Mouse (Mus musculus) kidney, postnatal 25 days (tissue): ENCODE results near the gene Lsamp.
"Not testable (repeated sequence)": the region's sequence is repeated elsewhere in the genome, so short reads cannot be mapped to it uniquely, and the experiment has no call there.

Experiments
- DNase-seq, 2 experiments: peaks; one replicate each; pipeline ENCODE4 v3.0.0; 2021; ENCODE audit warnings: mixed read lengths in 2 of 2

Gene Lsamp

GRCm38 (mm10) chr16:41941591-41942315 lies 1957.6 kb downstream of the Lsamp start:
- DNase-seq, result no peak

DNA sequence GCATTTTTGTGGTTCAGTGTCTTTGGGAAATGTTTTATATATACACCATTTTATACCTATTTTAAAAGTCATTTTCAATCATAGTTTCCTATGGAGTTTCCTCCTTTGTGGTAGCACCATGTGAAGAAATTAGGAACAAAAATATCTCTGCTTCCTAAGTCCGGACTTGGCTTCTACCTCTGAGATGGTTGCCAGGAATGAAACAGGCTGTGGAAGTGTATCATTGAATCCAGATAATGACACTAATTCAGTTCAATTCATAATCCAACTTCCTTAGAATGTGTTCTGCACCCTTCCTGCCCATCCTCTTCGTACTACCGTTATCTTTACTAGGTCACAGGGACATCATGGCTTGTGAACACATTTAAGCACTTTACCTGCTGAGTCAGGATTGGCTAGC lies 1973.7 kb downstream of the Lsamp start:
- DNase-seq, result no peak

GRCm38 (mm10) chr16:41965636-41966035 lies 1981.5 kb downstream of the Lsamp start:
- DNase-seq, result no peak

DNA sequence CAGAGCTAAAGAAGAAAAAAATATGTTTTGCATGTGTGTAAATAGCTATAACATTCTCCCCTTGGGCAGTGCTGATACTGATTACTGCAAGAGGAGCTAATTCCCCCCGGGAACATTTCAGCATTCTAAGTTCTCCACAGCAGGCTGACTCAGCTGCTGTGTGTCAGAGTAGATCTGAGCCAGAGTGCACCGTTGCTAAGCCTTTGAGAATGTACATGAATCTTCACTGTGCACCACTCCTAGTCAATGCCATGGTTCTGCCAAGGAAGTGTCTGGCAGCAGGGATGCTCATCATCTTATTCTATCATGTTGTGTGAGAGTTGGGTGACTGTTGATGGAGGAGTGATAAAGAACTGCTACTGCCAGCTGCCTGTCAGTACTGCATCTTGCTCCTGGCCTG lies 1985.1 kb downstream of the Lsamp start:
- DNase-seq, result no peak

DNA sequence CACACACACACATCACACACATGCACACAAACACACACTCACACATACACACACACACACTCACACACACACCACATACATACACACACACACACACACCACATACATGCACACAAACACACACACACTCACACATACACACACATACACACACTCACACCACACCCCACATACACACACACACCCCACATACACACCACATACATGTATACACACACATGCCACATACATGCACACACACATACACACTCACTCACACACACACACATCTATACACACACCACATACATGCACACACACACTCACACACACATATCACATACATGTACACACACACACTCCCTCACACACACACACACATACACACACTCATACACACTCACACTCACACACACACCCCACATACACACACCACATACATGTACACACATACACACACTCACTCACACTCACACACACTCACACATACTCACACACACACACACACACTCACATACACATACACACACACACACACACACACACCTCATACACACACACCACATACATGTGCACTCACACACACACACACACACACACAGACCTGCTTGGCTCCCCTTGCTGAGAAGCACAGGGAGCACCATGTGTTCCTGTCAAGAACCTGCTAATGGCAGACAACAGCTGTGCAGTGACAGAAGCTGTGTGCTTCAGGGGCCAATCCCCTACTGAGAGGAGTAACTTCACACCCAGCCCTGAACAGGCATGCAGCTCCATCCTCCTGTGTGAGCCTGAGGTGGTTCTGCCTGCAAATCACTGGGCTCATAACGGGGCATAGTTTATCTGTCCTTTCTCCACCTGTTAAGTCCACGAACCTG lies 1990.9 kb downstream of the Lsamp start:
- no peak for DNase-seq

GRCm38 (mm10) chr16:41976897-41977296 lies 1992.7 kb downstream of the Lsamp start:
- DNase-seq, result no peak

DNA sequence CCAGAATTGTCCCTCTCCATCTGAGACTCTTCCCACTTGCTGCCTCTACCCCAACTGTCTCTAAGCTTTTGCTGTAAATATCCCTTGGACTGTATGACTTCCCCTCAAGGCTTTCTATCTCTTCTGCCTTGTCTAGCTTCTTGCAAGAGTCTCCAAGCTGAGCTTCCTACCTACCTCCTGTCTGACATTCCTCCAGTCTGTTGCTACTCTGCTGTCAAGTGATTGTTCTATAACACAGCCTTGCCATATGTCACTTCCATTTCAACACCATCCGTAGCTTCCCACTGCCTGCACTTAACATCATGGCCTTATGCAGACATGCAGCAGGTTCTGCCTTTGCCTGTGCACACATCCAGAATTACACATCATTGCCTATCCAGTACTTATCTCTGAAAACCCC lies 2012.8 kb downstream of the Lsamp start:
- no peak for DNase-seq

- DNase-seq, result no peak
Measured at GRCm38 (mm10) chr16:42002925-42003324, 2018.8 kb downstream of the Lsamp start.

- DNase-seq, result not testable (repeated sequence)
Measured at GRCm38 (mm10) chr16:42003506-42003905, 2019.3 kb downstream of the Lsamp start.

GRCm38 (mm10) chr16:42004166-42004565 lies 2020.0 kb downstream of the Lsamp start:
- DNase-seq, result no peak

- DNase-seq, result no peak
Measured at GRCm38 (mm10) chr16:42014937-42015336, 2030.8 kb downstream of the Lsamp start.

- DNase-seq, result no peak
Measured at GRCm38 (mm10) chr16:42015443-42015842, 2031.3 kb downstream of the Lsamp start.

DNA sequence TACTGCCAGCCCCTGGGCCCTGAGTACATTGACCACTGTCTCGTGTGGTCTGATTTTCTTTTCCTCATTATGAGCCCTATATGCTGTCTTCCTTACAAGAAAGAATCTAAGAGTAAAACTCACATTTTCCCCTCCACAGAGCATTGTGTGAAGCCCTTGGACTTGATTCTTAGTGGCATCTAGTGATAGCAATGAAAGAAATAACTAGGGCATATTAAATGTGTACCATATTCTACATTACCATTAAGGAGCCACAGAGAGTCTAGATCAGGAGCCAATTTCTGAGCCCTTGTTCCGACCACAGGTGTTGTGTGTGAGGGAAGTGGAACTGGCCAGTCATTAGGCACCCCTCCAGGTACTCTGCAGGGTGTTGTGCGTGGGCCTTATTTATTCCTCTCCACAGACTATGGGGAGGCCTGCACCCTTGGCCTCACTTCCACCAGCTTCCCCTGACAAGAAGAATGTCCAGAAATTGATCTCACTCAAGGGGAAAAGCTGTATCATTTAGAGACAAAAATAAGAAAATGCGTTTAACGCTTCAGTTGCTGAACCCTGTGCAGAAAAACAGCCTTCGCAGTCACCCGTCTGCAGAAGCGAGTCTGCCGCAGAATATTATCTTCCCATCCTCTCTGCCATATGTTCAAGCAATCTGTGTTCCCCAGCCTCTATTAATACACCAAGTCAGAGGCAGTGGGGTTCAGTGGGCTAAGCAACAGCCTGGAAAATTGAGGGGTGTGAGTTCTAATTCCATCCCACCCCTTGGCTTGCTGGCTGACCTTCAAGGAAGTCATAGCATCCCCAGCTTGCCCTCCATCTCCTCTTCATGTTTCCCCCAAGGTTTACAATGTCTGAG lies 2032.9 kb downstream of the Lsamp start:
- DNase-seq, result no peak

DNA sequence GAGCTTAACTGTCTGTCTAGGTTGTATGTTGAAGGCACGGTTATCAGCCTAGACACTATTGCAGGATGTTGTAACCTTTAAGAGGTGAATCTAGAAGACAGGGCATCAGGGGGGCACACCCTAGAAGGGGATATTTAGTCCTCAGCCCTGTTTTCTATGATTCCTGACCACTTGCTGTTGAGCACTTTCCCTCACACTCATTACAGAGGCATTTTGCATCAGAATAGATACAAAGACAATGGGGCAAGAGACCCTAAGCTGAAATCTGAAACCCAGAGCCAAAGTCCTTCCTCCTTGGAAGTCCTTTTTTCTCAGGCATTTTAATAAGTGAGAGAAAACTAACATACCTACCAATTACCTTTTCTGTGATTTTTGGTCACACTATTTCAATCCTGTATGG lies 2038.4 kb downstream of the Lsamp start:
- DNase-seq, result no peak

DNA sequence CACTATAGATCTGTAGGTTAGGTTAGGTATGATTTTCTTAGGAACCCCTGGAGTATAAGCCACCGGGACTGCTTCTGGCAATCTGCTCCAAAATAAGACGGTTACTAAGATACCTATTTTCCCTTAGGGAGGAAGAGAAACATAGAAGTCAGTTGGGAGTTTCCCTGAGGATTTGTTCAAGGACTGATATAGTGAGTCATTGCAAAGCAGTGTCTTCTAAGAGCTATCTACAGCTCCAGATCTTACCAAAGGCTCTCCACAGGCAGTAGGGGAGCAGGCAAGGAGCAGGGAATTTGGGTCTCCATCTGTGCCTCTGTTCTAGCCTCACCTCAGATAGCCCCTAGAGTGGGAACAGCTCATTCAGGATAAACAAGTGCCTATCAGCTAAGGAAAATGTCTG lies 2047.9 kb downstream of the Lsamp start:
- no peak for DNase-seq

- DNase-seq, result no peak
Measured at GRCm38 (mm10) chr16:42033449-42033848, 2049.3 kb downstream of the Lsamp start.

GRCm38 (mm10) chr16:42048138-42048537 lies 2064.0 kb downstream of the Lsamp start:
- no peak for DNase-seq

GRCm38 (mm10) chr16:42059927-42060326 lies 2075.8 kb downstream of the Lsamp start:
- DNase-seq, result no peak

DNA sequence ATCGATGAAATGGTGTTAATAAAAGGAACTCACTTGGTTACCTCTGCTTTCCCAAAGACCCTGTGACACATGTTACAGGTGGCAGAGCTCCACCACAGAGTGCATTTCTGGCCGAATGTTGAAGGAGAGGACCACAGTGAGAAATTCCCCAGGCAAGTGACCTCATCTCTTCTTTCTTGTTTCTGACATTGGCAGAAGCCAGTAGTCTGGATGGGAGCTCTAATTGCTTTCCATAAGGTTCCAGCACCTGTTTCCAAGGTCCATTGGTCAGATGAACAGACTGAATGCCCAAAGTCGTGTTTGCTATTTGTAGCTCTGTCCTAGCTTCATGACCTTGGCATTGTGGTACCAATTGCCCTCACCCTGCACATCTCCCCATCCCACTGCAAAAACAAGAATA lies 2090.2 kb downstream of the Lsamp start:
- no peak for DNase-seq

DNA sequence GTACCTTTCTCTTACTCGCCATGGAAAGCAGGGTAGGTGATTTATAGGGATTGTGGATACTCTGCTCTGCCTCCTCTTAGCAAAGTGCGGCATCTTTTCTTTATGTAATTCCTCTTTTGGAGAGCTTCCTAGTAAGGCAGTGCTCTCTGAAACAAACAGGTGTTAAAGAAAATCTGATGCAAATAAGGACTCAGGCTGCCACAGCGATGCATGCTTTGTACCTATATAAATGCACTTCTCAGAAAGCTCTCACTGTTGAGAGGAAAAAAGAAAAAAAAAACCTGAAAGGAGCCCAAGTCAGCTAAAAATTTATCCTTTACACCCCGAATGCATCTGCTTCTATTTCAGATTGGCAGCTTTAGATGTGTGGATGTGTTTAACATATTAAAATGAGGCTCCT lies 2095.4 kb downstream of the Lsamp start:
- no peak for DNase-seq

GRCm38 (mm10) chr16:42081611-42082010 lies 2097.4 kb downstream of the Lsamp start:
- no peak for DNase-seq

GRCm38 (mm10) chr16:42097510-42097909 lies 2113.3 kb downstream of the Lsamp start:
- no peak for DNase-seq

DNA sequence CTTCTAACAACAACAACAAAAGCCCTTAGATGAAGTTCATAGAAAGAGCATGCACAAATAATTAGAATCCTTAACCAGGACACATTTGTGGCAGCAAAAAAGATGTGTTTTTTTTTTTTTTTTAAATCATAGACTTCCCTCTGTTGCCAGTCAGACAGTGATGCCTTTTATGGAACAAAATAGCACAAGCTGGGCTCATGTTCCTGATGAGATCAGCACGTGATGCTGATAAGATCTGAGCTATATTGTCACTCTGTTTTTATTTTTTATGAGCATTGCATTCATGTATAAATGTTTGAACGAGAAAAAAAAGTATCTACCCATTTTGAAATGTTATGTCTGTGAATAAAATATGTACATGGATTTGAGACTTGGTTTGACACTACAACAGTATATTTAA lies 2118.0 kb downstream of the Lsamp start:
- no peak for DNase-seq
